Mouse (Mus musculus) layer of hippocampus, adult 9-10 months (tissue): ENCODE measurements around the gene Abl1.
A peak's percentile ranks its signal among the peaks of the same experiment; 100 is the strongest.

Source experiments
- DNase-seq: peaks from one replicate; pipeline ENCODE4 v3.0.0; 2022; ENCODE audit warnings: low spot score

Abl1 gene

DNA sequence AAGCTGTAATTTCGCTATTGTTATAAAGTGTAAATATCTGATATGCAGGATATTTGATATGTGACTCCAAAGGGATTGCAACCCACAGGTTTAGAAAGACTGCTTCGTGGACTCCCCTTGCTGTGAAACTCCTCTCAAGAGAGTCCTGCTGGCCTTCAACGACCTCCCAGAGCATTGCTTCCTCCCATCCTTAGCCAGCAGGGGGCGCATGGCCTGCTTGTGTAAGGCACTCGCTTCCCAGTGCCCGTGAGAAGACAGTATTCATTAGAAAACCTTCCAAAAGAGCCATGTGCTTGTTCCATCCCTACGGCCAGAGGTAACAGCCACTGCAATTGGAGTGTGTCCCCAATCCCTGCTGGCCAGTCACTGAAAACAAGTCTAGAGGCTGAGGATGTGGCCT, 98.9 kb downstream of the Abl1 start:
- DNase-seq = peak; percentile 61

DNA sequence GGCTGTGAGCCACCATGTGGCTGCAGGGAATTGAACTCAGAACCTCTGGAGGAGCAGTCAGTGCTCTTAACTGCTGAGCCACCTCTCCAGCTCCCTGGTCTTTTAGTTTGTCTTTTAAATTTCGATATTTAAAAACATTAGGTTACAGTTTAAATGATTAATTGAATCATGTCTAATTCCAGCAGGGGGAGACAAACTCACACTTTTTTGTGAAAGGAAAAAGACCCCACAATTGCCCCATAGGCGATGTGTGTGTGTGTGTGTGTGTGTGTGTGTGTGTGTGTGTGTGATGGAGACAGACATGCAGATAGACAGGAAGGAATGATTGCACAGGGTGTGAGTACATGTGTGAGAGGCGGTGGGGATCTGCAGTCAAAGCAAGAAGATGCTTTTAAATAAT, 100.1 kb downstream of the Abl1 start:
- DNase-seq = no peak

DNA sequence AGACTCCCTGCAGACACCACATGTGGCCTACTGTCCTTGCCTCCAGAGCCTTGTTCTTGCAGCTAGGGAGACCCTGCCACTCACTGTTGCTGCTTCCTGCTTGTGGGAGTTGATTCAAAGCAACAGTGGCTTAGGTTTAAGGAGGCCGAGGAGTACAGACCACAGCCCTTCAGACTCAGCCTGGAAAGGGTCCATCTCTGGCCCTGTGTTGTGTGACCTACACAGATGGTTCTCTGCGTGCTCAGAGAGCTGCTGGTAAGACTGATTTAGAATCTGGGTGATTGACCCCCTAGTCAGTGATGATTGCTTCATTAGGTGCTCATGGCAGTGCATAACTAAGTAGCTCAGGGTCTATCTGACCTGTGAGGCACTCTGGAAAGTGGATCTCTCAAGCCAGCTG, 101.0 kb downstream of the Abl1 start:
- DNase-seq = no peak

DNA sequence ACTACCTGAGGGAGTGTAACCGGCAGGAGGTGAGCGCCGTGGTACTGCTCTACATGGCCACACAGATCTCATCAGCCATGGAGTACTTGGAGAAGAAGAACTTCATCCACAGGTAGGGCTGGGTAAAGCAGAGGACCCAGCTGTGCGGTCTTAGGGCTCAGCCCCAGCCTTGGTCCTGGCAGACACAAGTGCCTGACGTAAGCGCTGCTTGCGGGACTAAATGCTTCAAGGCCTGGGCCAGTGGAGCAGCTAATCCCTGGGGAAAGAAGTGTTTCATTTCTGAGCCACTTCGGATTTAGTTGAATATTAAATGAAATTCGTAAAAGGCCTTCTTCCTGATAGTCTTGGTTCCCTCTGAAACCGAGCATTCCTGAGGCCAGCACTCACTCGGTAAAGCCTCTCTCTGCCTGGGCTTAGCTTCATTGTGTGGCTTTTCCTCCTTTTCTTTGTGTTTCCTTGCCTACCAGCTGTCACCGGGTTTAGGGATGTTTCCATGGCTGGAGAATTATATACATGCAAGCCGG, 102.6 kb downstream of the Abl1 start:
- no peak for DNase-seq

DNA sequence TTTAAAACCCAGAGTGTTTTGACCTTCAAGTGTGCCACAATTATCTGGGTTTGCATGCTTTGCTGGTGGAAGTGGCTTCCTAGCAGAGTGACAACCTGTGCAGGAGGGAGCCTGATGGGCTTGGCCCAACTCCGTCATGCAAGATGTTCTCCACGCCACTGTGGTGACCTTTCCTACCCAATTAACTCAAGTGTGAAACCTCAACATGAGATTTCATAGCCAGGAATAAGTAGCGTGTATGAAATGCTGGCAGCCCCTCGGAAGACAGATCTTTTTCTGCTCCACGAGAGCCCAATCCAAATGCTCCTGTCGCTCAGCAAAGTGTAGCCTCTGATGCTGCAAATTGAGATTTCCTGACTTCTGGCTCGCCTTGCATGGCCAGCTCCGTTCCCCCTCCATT, 103.1 kb downstream of the Abl1 start:
- no peak for DNase-seq

DNA sequence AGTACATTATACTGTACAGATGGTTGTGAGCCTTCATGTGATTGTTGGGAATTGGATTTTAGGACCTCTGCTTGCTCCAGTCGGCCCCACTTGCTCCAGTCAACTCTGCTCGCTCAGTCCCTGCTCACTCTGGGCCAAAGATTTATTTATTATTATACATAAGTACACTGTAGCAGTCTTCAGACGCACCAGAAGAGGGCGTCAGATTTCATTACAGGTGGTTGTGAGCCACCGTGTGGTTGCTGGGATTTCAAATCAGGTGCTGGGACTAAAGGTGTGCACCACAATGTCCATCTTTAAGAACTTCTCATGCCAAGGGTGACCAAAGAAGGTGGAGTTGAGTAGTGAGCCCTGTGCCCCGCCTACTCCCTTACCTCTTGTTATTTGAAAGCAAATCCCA, 104.4 kb downstream of the Abl1 start:
- no peak for DNase-seq

DNA sequence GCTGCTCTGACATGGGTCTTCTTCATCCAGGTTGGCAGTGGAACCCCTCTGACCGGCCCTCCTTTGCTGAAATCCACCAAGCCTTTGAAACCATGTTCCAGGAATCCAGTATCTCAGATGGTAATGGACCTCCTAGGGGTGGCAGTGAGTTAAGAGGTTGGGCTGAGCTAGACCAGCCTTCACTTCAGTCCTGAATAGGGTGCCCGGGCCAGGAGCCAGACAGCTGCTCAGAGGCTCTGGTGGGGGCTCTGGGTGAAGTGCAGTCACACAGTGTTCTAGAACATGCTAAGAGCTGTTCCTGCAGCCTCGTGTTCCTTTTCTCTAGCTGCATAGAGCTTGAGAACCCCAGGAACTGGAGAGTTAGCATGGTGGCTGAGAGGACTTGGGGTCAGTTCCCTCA, 108.8 kb downstream of the Abl1 start:
- DNase-seq = no peak

DNA sequence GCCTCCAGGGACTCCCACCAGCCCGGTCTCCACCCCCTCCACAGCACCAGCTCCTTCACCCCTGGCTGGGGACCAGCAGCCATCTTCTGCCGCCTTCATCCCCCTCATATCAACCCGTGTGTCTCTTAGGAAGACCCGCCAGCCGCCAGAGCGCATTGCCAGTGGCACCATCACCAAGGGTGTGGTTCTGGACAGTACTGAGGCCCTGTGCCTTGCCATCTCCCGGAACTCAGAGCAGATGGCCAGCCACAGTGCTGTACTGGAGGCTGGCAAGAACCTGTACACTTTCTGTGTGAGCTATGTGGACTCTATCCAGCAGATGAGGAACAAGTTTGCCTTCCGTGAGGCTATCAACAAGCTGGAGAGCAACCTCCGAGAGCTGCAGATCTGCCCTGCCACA, 113.2 kb downstream of the Abl1 start:
- no peak for DNase-seq

DNA sequence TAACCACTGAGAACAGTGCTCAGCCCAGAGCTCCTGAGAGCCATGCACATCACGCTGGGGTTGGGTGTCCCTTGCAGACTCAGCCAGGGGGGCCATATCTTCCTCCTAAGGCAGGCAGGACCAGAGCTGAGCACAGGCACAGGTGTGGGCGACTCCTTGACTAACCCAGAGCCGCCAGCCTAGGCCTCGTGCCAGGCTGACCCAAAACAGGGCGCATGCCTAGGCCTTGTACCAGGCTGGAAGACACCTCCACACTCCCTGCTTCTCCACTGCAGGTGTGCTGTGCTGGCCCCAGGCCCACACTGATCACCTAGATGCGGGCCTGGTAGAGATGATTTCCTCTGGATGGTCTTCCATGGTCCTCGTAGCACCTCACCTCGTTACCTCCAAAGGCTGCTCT, 114.6 kb downstream of the Abl1 start:
- DNase-seq = no peak

DNA sequence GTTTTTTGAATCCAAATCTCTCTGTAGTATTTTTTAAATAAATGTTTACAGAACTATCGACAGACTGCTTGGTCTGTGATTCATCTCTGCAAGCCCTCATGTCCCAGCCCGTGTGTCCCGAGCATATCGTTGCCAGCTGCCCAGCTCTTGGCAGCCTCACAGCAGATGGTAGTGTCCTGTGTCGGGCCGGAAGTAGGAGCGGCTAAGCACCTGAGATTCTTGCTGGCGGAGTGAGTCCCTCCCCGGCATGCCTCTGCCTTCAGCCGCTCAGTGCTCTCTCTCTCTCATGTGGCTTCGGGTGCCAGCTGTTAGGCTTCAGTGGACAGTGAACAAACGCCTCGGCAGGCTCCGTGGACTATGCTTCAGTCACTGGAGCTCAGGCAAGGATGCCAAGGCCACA, 115.3 kb downstream of the Abl1 start:
- DNase-seq = no peak

DNA sequence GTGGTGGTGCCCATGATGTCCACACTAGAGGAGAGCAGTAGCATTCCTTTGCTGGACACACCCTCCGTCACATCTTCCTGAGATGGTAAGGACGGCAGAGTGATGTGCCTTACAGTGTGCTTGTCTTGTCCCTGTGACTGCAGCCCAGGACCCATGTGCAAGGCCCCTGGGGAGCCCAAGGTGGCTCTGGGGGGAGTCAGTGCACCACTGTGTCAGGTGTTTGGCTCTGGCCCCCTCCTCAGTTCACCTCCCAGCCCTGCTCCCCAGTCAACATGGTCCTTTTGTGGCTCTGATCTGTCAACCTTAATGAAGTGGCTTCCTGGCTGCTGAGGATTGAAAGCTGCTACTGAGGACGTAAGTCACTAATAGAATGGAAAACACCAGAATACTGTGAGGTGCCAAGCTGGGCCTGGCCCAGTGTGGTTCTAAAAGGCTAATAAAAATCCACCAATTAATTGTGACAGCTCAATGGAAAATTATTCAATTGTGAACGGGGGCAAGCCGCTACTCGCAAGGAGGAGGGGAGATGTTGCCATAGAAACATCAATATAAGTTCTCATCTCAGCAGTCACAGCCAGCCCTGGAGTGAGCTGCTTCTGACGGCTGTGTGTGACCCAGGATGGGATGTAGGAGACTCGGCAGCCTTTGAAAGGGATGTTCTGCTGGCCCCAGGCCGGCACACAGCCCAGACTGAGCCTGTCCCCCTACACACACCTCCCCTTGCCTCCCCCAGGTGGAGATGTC, 118.6 kb downstream of the Abl1 start:
- no peak for DNase-seq

DNA sequence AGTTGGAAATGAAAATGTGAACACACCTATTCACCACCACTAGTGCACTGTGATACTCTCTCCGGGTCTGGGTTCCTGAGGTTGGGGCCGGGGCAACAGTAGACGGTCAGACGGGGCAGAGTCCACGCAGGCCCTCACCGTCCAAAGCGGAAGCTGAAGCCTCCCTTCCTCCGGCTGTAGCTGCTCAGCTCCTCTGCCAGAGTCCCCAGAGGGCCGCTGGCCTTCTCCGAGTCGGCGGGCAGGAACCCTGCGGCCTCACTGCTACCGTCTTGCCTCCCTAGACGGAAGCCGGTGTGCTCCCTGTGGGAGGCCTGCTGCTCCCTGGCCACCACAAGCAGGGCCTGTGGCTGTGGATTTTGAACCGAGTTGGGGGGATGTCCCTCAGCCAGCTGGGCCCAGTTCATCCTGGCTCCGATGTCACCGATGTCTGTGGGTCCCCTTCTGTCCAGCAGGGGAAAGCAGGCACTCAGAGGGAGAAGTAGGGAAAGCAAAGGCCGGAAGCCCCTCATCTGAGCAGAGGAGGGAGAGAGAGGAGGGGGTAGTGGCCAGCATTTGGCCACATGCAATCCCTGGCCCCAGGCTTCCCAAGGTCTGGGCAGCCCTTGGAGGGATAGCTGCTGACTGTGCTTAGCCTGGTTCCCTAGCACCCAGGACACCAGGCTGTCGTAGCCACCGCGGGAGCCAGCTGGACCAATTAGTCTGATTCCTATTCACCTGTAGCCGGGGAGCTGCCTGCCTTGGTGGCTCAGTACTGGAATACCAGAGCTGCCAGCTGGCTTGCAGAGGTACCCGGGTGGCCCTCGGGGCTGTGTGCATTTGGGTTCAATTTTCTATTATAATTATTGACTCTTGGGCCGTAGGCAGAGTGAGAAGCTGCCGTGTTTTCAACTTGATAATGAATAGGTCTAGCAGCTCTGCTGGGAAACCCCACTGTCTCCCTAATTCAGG, 120.5 kb downstream of the Abl1 start:
- no peak for DNase-seq

DNA sequence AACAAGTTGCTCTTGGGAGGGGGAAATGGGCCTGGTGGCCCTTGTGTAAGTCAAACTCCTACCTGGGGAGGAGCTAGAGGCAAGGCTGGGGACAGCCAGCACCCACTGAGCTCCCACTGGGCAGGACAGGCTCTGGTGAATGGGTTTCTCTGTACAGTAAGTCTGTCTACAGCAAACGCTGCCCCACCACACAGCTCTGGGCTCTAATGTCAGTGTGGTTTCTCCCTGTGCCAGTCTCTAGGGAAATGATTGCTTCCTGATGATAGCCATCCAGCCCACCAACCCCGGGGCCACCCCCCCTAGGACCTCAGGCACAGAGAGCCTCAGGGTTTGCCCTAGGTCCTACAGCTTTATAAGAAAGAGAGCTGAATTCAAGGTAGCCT, 121.2 kb downstream of the Abl1 start:
- no peak for DNase-seq

DNA sequence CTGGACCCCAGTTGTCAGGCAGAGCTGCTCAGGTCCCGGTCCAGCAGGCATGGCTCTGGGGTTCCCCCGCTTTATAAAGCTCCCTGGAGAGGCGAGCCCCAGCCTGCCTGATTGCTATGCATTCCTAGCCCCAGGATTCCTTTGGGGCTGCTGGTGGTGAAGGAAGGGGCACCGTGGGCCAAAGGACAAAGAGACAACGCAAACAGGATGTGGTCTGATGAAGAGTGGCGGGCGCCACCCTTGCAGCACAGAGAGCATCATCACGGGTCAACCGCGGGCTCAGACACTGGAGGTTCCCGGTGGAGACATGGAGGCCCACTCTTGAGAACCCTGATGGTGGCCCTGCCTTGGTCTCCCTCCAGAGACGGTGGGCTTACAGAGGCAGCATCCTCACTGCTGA, 122.3 kb downstream of the Abl1 start, which contains the start of gene Qrfp:
TSS of gene Qrfp (minus strand) at position 137 of the 400 bp plus-strand sequence.
- DNase-seq = no peak

DNA sequence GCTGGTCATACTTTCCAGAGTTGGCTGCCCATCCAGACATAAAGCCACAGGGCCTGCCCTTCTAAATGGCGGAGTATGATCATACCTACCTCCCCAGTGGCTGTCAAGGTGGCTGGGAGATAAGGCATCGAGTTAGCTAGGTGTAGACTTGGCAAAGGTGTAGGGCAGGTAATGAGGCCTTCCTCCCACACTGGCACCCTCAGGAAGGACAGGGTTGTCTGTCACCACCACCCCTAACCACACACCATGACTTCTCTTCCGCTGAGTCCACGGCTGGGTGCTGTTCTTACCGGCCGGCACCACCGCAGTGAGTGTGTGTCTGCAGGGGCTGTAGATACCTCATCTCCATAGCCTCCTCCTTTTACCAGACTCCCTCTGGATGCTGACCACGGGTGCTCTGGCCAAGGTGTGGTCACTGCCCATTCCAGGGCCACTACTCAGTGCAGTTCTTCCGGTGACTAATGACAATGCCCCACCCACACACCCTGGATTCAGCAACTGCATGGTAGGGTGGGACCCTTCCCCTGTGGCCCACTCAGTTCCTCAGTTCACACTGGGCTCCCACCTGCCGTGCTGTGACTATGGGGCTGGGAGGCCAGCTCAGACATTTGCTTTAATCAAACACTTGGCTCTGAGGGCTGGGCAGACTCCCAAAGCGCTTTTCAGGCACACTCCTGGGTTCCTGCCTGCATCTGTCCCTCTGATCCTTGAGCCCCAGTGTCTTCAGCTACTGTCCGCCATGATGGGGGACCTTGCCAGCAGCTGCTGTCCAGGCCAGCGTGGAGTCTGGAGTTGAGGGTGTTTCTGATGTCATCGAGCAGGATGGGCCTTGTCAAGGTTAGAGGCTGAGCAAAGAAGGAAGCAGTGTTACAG, 123.1 kb downstream of the Abl1 start:
- DNase-seq = no peak

DNA sequence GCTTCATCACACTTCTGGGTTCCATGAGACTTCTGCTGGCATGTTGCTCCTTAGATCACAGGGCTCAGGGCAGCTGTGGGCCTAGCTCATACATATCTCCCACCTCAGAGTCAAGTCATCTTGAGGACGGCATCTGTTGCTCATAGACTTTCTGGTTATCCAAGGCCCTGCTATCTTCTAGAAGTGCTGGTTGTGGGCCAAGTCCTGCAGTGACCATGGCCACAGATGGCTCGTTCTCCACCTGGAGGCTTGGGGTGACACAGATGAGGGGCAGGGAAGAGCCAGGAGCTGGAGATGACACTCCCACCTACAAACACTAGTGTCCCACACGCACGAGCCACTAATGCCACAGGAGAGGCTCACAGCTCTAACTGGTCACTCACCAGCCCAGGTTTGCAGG, 125.5 kb downstream of the Abl1 start:
- no peak for DNase-seq

DNA sequence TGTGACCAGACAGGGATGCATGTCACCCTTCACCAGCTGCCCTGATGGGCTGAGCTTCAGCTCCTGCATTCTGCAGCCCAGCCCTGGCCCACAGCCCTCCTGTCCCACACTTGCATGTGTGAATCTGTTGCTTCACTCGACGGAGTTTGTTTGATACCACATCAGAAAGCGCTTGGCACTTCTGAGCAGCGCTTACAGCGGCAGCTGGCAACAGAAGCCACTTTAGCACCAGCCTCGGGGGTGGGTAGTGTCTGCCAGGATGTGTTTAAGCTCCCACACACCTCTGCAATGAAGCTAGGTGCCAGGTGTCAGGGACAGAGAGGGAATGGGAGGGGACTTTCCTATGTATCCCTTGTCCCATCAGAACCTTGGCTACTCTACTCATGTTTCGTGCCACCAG, 126.5 kb downstream of the Abl1 start:
- no peak for DNase-seq

DNA sequence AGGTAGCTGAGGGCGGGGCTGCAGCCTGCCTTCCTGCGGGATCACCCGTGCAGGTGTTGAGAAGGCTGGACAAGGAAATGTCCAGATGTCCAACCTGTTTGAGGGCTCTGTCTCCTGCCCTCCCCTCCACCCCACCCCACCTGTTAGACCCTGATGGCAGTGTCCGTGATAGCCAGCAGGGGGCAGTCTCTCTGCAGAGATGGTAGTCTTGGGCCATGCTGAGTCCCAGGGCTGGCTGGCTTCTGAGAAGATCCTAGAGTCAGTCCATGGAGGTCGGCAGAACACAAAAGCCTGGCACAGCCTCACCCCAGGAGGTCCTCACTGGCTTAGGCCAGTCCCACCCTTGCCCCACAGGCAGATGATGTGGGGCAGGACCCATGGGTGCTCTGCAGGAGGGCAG, 127.2 kb downstream of the Abl1 start:
- DNase-seq = peak; percentile 49

DNA sequence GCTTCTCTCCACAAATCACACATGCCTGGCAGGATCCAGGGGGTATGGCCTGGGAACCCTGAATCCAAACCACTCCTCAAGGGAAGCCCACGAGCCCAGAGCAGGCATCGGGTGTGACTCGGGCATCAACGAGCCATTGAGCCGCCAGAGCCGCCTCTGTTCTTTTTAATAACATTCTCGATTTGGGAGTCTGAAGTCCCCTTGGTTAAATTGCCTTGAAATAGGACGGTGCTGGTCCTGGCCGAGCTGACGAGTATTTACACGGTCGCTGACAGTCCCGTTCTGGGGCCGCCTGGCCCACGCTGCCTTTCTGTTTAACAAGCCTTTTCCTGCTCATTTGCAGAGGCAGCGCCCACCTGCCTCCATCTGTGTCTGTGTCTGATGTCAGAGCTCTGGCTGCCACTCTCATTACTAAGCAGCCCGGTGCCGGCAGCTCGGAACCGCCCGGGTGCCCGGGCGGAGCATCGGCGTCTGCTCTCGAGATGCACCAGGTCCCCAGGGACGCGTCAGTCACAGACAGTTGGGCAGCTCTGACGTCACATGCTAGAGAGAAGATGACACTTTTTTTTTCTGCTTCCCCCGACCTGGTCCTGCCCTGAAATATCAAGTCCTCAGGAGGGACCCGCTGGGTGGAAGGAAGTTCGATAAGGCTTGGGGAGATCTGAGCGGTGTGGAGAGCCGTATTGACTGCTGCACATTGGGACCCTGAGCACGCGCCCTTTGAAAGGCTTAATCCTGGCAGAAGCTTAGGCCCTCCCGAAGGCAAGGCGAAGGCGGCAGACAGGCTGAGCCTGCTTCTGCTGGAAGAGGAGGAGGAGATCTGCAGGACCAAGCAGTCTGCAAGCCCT, 134.6 kb downstream of the Abl1 start:
- DNase-seq = peak; percentile 46

DNA sequence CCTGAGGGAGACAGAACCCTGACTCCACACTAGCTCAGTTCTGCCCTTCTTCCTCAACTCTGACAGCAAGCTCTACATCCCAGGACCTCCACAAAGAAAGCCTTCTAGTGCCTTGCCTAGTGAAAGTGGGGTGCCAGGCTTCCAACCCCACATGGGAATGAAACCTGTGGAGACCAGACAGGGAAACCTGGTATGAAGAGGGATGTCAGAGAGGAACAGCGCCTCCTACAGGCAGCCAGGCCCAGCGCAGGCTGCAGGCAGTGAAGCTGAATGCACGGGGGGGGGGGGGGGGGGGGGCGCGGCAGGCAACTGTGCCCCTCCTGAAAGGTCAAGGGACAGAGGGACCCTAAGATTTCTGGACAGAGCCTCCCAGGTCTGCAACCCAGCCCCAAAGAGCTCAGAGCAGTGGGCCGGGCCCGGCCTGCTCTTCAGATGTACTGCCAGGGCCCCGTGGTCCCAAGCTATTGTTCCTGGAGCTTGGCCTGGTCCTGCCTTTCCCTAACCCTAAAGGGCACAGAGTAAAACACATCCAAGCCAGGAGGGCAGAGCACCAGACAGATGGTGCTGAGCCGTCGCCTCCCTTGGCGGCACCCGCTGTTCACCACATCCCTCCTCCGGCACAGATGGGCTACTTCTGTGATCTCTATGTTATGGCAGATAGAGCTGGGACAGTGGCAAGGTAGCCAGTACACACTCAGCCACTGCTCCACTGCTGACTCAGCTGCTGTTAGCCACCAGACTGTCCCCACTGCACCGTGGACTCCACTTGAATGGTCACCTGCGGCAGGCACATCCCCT, 136.0 kb downstream of the Abl1 start:
- DNase-seq = no peak
